Mouse (Mus musculus) midbrain, postnatal 0 days (tissue): ENCODE data around the gene Ccndbp1. TPM values are rescaled to one million over a fixed set of nuclear protein-coding genes. Genes with fewer than 3 reads are reported as not detected.

Experiments used
- ATAC-seq: fragments of 200-750 bp; cut with Nextera tagmentation; 2 replicates; pipeline ENCODE4 v1.8.0; 2017; ENCODE audit warnings: moderate number of reproducible peaks, mild to moderate bottlenecking, moderate TSS enrichment, moderate library complexity; ENCODE audit not compliant: low FRiP score
- DNase-seq: peaks from one replicate; pipeline ENCODE4 v3.0.0-alpha.2; 2015; ENCODE audit warnings: low spot score
- H3K27ac ChIP-seq: fragments of 300-500 bp; sonication (generic); 2 replicates; pipeline ENCODE4 v1.5.1; 2014; ENCODE audit warnings: low read depth, mild to moderate bottlenecking, low read length, mixed read lengths
- H3K27me3 ChIP-seq: fragments of 300-500 bp; sonication (generic); 2 replicates; pipeline ENCODE4 v1.6.1; 2014; ENCODE audit warnings: low read length, control low read depth, mixed read lengths; ENCODE audit not compliant: insufficient read depth
- H3K36me3 ChIP-seq: fragments of 300-500 bp; sonication (generic); 2 replicates; pipeline ENCODE4 v1.6.1; 2014; ENCODE audit warnings: low read length, control low read depth, mixed read lengths; ENCODE audit not compliant: insufficient read depth
- H3K4me1 ChIP-seq: fragments of 300-500 bp; sonication (generic); 2 replicates; pipeline ENCODE4 v1.6.1; 2014; ENCODE audit warnings: mild to moderate bottlenecking, control low read depth, antibody characterized with exemption, low read length, mixed read lengths; ENCODE audit not compliant: insufficient read depth
- H3K4me2 ChIP-seq: fragments of 300-500 bp; sonication (generic); 2 replicates; pipeline ENCODE4 v1.6.1; 2014; ENCODE audit warnings: low read depth, mild to moderate bottlenecking, low read length, mixed read lengths; ENCODE audit not compliant: poor library complexity, severe bottlenecking
- H3K4me3 ChIP-seq: fragments of 300-500 bp; sonication (generic); 2 replicates; pipeline ENCODE4 v1.5.1; 2014; ENCODE audit warnings: low read depth, mild to moderate bottlenecking, low read length, moderate library complexity
- H3K9ac ChIP-seq: fragments of 300-500 bp; sonication (generic); replicated peaks from 2 replicates; pipeline ENCODE4 v1.6.1; 2014; ENCODE audit warnings: mild to moderate bottlenecking, low read length, moderate library complexity, mixed read lengths; ENCODE audit not compliant: poor library complexity, severe bottlenecking
- H3K9me3 ChIP-seq: fragments of 300-500 bp; sonication (generic); 2 replicates; pipeline ENCODE4 v1.6.1; 2016; ENCODE audit warnings: low read length, control low read depth
- CTCF ChIP-seq: IDR thresholded peaks from 2 replicates; pipeline ENCODE4 v1.5.1; 2016; ENCODE audit warnings: antibody characterized with exemption, mild to moderate bottlenecking
- WGBS: fragments of 180-500 bp; shearing (Covaris S2); extraction: QIAGEN DNeasy Blood & Tissue Kit; methylation state at CpG from one replicate; pipeline ENCODE4 v1.1.7; 2014; 5-methylcytosine and 5-hydroxymethylcytosine counted together
- polyA plus RNA-seq: library from polyadenylated mRNA; unstranded; fragments of >200 nt; fragmentation: Nextera tagmentation; extraction: Ambion mirVana; gene quantifications from 2 replicates; pipeline ENCODE4 v1.2.1, GENCODE M21; 2015
- total RNA-seq: library from RNA; depleted of rRNA; stranded (reverse); fragments of >200 nt; gene quantifications from 2 replicates; pipeline ENCODE4 v1.2.3, GENCODE M21; 2014

Gene Ccndbp1
- total and polyA plus RNA-seq, 2 experiments from 2014 or later: 51.9 to 77.8 TPM

DNA sequence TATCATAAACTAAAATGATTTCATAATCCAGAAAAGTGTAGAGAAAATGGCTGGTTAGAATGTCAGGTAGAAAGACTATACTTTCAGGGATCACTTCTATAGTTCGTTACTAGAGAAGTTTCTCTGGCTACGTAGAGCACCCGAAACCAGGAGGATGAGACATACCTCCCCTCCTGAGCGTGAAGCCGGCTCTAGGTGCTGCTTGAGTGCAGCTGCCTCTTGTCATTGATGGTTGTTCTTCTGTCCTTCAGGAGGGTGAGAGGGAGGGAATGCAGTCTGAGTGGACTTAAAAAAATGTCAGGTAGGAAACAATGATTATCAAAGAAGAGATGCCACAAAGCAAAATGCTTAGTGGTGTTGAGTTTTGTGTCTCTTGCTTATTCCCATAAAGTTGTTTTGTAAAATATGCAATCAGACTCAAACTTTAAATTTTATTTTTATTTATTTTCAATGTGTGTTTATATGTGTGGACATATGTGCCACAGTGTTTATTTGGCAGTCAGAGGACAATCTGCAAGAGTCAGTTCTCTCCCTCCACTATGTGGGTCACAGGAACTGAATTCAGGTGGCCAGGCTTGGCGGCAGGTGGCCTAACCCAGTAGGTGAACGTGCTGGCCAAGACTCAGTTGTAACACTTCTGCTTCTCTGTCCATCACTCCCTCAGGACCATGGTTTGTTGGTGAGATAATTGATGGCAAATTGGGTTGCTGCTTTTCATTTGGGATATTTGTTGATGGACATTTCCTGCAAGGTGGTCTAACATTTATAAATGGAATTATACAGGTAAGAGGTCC lies 4.0 kb upstream of the Ccndbp1 start:
- no peak for ATAC-seq

DNA sequence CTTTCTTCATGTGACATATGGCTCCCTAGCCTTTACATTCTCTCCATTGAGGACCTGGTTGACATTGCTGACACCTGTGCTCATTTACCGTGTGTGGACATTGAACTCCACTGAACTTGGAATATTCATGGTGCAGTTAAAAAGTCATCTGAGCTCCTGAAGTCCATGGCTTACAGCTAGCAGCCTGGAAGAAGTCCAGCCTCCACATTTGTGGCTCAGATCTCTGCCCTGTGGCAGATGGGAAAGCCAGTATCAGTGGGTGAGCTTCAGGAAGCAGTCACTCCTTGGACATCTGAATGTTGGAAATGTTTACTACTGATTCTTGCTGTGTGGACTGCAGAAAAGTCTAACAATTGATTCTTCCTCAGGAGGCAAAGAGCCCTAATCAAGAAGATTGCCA lies 1.2 kb upstream of the Ccndbp1 start:
- no peaks in the 10 kb centered on the region for H3K27me3 ChIP-seq
- H3K4me3 ChIP-seq: no peak overlapping the region
- ATAC-seq (no peak), DNase-seq (no peak)
- no peaks in the 10 kb centered on the region for H3K9me3 ChIP-seq
- TF ChIP-seq CTCF: no peak
- H3K36me3 ChIP-seq: no peaks in the 10 kb centered on the region; the same call in 1 of the 2 replicates
- WGBS: 88% methylated on average over 1 of the region's 1 CpGs
- no peak overlapping the region for H3K9ac ChIP-seq
- H3K27ac ChIP-seq: no peak overlapping the region
- H3K4me1 ChIP-seq: peaks cover 7% of the 10 kb centered on the region; the same call in 1 of the 2 replicates
- H3K4me2 ChIP-seq: no peak overlapping the region

More for the DNA sequence above, 4.0 kb upstream of the Ccndbp1 start:
- no peak for TF ChIP-seq CTCF
- Histone ChIP-seq H3K27ac (no peak overlapping the region), H3K9me3 (no peaks in the 10 kb centered on the region), H3K4me1 (peaks cover 5% of the 10 kb centered on the region; the same call in 1 of the 2 replicates), H3K9ac (no peak overlapping the region), H3K27me3 (no peaks in the 10 kb centered on the region), H3K4me3 (no peak overlapping the region), H3K36me3 (peaks cover 6% of the 10 kb centered on the region; the same call in 1 of the 2 replicates), H3K4me2 (no peak overlapping the region)
- DNase-seq: no peak
- WGBS: 82% methylated on average over 7 of the region's 7 CpGs

DNA sequence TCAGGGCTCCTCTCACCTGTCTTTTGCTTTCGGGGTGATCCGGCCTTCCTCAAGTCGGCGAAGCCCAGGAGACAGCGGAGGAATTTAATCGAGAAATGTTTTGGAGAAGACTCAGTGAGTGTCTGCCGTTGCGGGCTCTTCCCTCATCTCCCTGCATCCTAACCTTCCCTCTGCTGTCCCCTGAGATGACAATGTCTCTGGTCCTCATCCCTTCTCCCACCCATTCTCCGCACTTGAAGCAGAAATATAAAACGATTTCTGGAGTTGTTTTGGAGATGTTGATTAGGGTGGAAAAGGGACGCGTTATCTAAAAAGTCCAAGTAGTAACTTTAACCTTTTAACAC lies 433 bp downstream of the Ccndbp1 start:
- 1% methylated on average over 12 of the region's 12 CpGs for WGBS
- Histone ChIP-seq H3K9me3 (no peaks in the 10 kb centered on the region), H3K9ac (peak overlapping the region; percentile 64), H3K27me3 (no peaks in the 10 kb centered on the region), H3K27ac (peak overlapping the region; percentile 68), H3K36me3 (peaks cover 5% of the 10 kb centered on the region; the same call in 1 of the 2 replicates), H3K4me3 (peak overlapping the region; percentile 85), H3K4me1 (peaks cover 7% of the 10 kb centered on the region; the same call in 1 of the 2 replicates), H3K4me2 (peak overlapping the region; percentile 79)
- TF ChIP-seq CTCF: no peak
- ATAC-seq: peak; percentile 38
- DNase-seq: no peak

DNA sequence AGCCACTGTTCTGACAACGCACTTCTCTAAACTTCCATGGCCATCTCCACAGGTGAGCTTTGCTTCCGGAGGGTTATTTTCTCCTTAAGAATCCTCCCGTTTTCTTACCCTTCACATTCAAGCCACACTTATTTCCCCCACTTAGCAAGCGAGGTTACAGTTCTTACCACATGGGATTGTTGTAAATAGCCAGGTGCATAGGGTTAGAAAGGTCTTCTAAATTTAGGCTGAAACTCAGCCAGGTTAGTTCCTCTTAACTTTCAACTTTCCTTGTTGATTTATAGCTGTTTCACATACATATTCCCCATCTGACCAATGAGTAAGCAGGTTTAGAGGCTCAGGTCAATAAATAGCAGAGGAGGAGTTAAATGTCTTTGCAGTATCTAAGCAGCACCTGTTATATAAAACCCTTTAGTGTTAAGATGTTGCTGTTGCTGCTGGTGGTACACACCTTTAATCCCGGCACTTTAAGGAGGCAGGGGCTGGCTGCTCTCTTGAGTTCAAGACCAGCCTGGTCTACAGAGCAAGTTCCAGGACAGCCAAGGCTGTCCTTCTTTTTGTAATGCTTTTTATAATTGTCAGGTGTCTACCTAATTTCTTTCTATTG lies 971 bp downstream of the Ccndbp1 start:
- Histone ChIP-seq H3K4me2 (peak overlapping the region; percentile 79), H3K27me3 (no peaks in the 10 kb centered on the region), H3K36me3 (peaks cover 5% of the 10 kb centered on the region; the same call in 1 of the 2 replicates), H3K4me1 (peaks cover 7% of the 10 kb centered on the region; the same call in 1 of the 2 replicates), H3K27ac (no peak overlapping the region), H3K9ac (peak overlapping the region; percentile 64; the same call in 1 of the 2 replicates), H3K9me3 (no peaks in the 10 kb centered on the region), H3K4me3 (peak overlapping the region; percentile 85)
- DNase-seq (no peak), ATAC-seq (no peak)
- no peak for TF ChIP-seq CTCF
- 24% methylated on average over 5 of the region's 5 CpGs for WGBS

DNA sequence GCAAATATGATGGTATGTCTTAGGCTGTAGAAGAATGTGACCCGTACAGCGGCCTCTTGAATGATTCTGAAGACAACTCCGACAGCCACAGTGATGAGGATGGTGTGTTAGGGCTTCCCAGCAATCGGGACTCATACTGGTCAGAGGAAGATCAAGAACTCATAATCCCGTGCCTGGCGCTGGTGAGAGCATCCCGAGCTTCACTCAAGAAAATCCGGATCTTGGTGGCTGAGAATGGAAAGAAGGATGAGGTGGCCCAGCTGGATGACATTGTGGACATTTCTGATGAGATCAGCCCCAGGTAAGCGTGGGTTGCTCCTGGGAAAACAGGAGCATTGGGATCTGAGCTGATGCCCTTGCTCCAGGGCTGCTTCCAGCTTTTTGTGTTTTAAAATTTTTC lies 4.5 kb downstream of the Ccndbp1 start:
- H3K9me3 ChIP-seq: no peaks in the 10 kb centered on the region
- peaks cover 20% of the 10 kb centered on the region for H3K36me3 ChIP-seq
- no peak overlapping the region for H3K27ac ChIP-seq
- no peak overlapping the region for H3K4me3 ChIP-seq
- peaks cover 7% of the 10 kb centered on the region; the same call in 1 of the 2 replicates for H3K4me1 ChIP-seq
- H3K27me3 ChIP-seq: no peaks in the 10 kb centered on the region
- no peak for DNase-seq
- H3K9ac ChIP-seq: no peak overlapping the region
- ATAC-seq: no peak
- 93% methylated on average over 9 of the region's 9 CpGs for WGBS
- TF ChIP-seq CTCF: no peak
- no peak overlapping the region for H3K4me2 ChIP-seq

DNA sequence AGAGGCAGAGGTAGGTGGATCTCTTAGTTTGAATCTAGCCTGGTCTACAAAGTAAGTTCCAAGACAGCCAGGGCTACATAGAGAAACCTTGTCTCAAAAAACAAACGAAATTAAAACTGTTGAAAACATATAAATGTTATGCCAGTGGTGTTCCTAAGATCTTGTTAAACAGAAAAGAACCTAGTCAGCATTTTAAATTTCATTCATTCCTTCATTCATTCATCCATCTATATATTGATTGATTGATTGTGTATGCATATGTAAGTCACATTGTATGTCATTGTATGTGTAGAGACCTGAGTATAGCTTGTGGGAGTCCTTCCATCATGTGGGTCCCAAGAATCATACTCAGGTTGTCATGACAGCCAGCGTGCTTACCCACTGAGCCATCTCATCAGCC lies 7.3 kb downstream of the Ccndbp1 start:
- ATAC-seq: no peak
- H3K36me3 ChIP-seq: peaks cover 23% of the 10 kb centered on the region
- WGBS: 80% methylated on average over 2 of the region's 2 CpGs

More for the DNA sequence above, 7.3 kb downstream of the Ccndbp1 start:
- Histone ChIP-seq H3K4me1 (no peaks in the 10 kb centered on the region), H3K4me2 (no peak overlapping the region), H3K9ac (no peak overlapping the region), H3K27ac (no peak overlapping the region), H3K4me3 (no peak overlapping the region), H3K9me3 (no peaks in the 10 kb centered on the region), H3K27me3 (no peaks in the 10 kb centered on the region)
- TF ChIP-seq CTCF: no peak
- no peak for DNase-seq
